Mouse (Mus musculus): ENCODE measurements around the gene Vps52. TPM values are rescaled to one million over a fixed set of nuclear protein-coding genes. Genes with fewer than 3 reads are reported as not detected.

Gene Vps52
- total RNA-seq, 1 experiment from 2014 or later, result 70.0 TPM

GRCm38 (mm10) chr17:34010156-34010555 is 54.5 kb downstream of the Vps52 start:
- DNase-seq, result no peak

- no peak for DNase-seq
Observed at GRCm38 (mm10) chr17:34013436-34013835, 57.8 kb downstream of the Vps52 start.

Other genes starting within 250 kb of the Vps52 start
- 113 and 117 TPM in 2 replicates for gene March2, start 237.1 kb upstream of the Vps52 start, total RNA-seq (2021)
- gene Rab11b, start 195.3 kb upstream of the Vps52 start, total RNA-seq (2021), result 236 and 280 TPM in 2 replicates
- 50.0 and 57.7 TPM in 2 replicates for gene Angptl4, start 174.0 kb upstream of the Vps52 start, total RNA-seq (2021)
- 82.9 and 109 TPM in 2 replicates for gene Kank3, start 145.3 kb upstream of the Vps52 start, total RNA-seq (2021)
- 1,302 and 1,448 TPM in 2 replicates for gene Rps28, start 131.2 kb upstream of the Vps52 start, total RNA-seq (2021)
- gene Ndufa7, start 131.2 kb upstream of the Vps52 start, total RNA-seq (2021), result 475 and 496 TPM in 2 replicates
- 27.0 and 40.5 TPM in 2 replicates for gene Cd320, start 112.7 kb upstream of the Vps52 start, total RNA-seq (2021)
- gene Gm7029, start 82.0 kb upstream of the Vps52 start, total RNA-seq (2021), result not detected in 2 replicates
- 7.0 and 11.3 TPM in 2 replicates for gene Kifc1, start 65.2 kb upstream of the Vps52 start, total RNA-seq (2021)
- gene Platr17, start 50.7 kb upstream of the Vps52 start, total RNA-seq (2021), result not detected in 2 replicates
- 35.2 and 36.4 TPM in 2 replicates for gene Daxx, start 46.4 kb upstream of the Vps52 start, total RNA-seq (2021)
- 101 and 166 TPM in 2 replicates for gene Tapbp, start 39.9 kb upstream of the Vps52 start, total RNA-seq (2021)
- gene Zbtb22, start 39.9 kb upstream of the Vps52 start, total RNA-seq (2021), result 27.4 and 38.8 TPM in 2 replicates
- 68.9 and 72.7 TPM in 2 replicates for gene Rgl2, start 26.3 kb upstream of the Vps52 start, total RNA-seq (2021)
- gene Pfdn6, start 15.5 kb upstream of the Vps52 start, total RNA-seq (2021), result 101 and 102 TPM in 2 replicates
- gene Wdr46, start 15.2 kb upstream of the Vps52 start, total RNA-seq (2021), result 38.7 and 40.4 TPM in 2 replicates
- 8.5 and 8.9 TPM in 2 replicates for gene B3galt4, start 4.3 kb upstream of the Vps52 start, total RNA-seq (2021)
- 630 and 736 TPM in 2 replicates for gene Rps18, start 189 bp downstream of the Vps52 start, total RNA-seq (2021)
- gene H2-K1, start 44.5 kb downstream of the Vps52 start, total RNA-seq (2021), result 321 and 327 TPM in 2 replicates
- 50.8 and 66.2 TPM in 2 replicates for gene Ring1, start 68.9 kb downstream of the Vps52 start, total RNA-seq (2021)
- 239 TPM in 2 replicates for gene H2-Ke6, start 72.2 kb downstream of the Vps52 start, total RNA-seq (2021)
- 149 and 162 TPM in 2 replicates for gene Slc39a7, start 75.9 kb downstream of the Vps52 start, total RNA-seq (2021)
- gene Rxrb, start 76.0 kb downstream of the Vps52 start, total RNA-seq (2021), result 66.8 and 71.0 TPM in 2 replicates
- gene Col11a2, start 83.6 kb downstream of the Vps52 start, total RNA-seq (2021), result 0.91 and 3.0 TPM in 2 replicates
- 0.27 TPM in 1 of 2 replicates, not detected in the other for gene H2-Oa, start 136.5 kb downstream of the Vps52 start, total RNA-seq (2021)
- 9.0 and 11.5 TPM in 2 replicates for gene H2-DMa, start 163.7 kb downstream of the Vps52 start, total RNA-seq (2021)
- gene Brd2, start 166.8 kb downstream of the Vps52 start, total RNA-seq (2021), result 209 and 233 TPM in 2 replicates
- 1.7 TPM in 1 of 2 replicates, not detected in the other for gene H2-DMb2, start 187.5 kb downstream of the Vps52 start, total RNA-seq (2021)
- gene H2-DMb1, start 197.3 kb downstream of the Vps52 start, total RNA-seq (2021), result 2.4 and 3.0 TPM in 2 replicates
- gene Tap1, start 231.7 kb downstream of the Vps52 start, total RNA-seq (2021), result 14.4 and 20.9 TPM in 2 replicates
- 7.0 and 14.5 TPM in 2 replicates for gene Psmb9, start 232.0 kb downstream of the Vps52 start, total RNA-seq (2021)
- gene Psmb8, start 241.9 kb downstream of the Vps52 start, total RNA-seq (2021), result 11.7 and 23.5 TPM in 2 replicates
- gene Tap2, start 247.7 kb downstream of the Vps52 start, total RNA-seq (2021), result 43.1 and 56.6 TPM in 2 replicates